Mouse (Mus musculus): Measurements from ENCODE around the gene Retreg3. TPM values are rescaled to one million over a fixed set of nuclear protein-coding genes. Genes with fewer than 3 reads are reported as not detected.
A peak's percentile ranks its signal among the peaks of the same experiment; 100 is the strongest.
"Not testable (repeated sequence)": the region's sequence is repeated elsewhere in the genome, so short reads cannot be mapped to it uniquely, and the experiment has no call there.

Retreg3 gene
- total RNA-seq, 2 experiments from 2014 or later, result 35.7 to 93.1 TPM

DNA sequence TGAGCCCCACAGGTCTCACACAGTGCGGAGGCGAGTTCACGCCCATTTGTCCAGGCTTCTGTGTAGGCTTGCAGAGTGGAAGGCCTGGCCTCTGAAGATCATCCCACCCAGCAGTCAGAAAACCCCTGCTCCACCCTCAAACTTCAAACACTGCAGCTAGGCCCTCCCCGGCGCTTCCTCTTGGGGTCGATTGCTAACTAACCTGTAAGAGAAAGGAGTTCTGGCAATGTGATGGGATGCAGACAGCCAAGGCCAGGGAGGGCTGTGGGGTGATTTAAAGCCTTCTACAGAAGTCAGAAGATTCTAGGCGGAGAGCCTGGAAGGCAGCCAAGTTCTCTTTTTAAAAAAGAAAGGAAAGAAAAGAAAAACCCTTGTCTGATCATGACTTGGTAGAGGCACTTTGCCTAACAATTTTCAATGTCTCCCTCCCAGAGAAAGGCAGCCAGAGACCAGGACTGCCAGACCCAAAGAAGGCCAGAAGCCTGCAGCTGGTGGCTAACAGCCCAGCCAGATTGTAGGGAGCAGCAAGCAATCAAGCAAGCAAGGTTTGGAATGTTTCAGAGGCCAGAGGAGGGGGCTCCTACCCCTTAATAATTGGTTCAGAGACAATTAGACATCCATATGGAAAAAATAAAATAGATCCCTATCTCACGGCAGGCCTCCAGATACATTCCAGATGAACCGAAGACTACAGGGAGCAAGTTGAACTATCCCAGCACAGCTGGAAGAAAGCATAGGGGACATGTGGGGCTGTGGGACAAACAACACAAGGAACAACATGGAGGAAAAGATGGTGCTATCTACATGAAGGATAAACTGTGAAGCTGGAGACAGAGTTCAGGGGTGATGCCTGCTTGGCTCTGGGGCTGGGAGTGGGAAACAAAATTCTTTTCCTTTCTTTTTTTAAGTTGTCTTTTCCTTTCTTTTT is 29.7 kb upstream of the Retreg3 start:
- no peak for ATAC-seq (replicated peaks; ENCODE audit: low FRiP score, poor library complexity, severe bottlenecking)

DNA sequence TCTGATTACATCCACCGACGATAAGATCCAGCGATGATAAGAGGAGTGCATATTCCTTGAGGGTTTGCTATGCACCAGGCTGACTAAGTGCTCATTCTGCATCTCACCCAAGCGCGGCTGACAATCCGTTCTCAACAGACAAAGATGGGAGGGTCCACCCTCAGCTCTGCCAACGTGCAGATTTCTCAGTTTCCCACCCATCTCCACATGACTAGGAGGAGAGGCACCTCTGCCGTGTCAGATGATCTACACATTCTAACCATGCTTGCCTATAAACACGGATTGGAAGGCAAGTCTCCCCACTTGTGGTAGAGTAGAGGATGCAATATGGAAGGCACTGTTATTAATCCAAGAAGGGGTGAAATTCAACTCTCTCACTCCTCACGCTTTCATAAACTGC is 29.1 kb upstream of the Retreg3 start:
- no peak for ATAC-seq (replicated peaks; ENCODE audit: low FRiP score, poor library complexity, severe bottlenecking)

DNA sequence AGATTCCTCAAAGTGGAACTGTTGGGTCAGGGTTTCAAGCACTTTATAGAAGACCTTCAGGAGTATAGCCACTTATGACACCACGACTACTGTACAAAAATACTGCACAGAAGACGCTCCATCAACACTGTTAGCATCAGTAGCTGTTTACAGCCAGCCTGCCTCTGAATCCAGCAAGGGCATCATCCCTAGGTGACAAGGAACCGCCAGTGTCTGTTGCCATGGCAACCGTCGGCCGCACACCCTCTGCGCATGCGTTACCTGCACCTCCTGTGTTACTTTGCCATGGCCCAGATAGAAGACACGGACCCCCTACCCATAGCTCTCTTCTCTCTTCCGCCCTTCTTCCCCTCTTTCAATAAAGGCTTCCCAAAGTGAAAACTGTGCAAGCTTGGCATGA is 26.7 kb upstream of the Retreg3 start:
- no peak for ATAC-seq (replicated peaks; ENCODE audit: low FRiP score, poor library complexity, severe bottlenecking)

DNA sequence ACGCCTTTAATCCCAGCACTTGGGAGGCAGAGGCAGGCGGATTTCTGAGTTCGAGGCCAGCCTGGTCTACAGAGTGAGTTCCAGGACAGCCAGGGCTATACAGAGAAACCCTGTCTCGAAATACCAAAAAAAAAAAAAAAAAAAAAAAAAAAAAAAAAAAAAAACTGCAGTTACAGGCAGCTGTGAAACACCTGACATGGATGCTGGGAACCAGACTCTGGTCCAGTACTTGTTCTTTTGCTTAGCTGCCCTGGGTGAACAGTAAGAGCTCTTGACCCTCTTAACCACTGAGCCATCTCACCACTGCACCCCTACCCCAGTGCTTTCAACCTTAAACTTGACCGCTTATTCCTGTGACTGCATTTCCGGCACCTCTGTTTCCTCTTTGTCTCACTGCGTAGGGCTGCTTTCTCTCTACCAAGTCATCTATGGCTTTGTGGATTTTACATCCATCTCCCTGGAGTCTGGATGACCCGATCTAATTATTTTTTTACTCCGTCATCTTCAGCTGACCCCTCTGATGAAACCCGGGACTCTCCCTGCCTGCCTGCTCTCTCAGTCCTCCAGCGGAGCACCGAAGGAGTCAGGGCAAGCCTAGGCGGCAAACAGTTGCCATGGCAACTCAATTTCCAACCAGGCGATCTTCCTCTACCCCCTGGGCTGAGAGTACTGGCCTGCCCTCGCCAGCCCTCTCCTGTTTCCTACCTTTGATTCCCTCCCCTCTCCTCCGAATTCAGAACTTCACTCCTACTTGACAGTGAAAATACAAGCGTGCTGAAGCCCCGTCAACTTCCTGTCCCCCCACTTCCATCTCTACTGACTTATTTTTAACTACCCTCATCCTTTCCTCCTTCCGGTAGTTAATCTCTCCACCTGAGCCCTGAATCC is 23.9 kb upstream of the Retreg3 start:
- no peak for ATAC-seq (replicated peaks; ENCODE audit: low FRiP score, poor library complexity, severe bottlenecking)

DNA sequence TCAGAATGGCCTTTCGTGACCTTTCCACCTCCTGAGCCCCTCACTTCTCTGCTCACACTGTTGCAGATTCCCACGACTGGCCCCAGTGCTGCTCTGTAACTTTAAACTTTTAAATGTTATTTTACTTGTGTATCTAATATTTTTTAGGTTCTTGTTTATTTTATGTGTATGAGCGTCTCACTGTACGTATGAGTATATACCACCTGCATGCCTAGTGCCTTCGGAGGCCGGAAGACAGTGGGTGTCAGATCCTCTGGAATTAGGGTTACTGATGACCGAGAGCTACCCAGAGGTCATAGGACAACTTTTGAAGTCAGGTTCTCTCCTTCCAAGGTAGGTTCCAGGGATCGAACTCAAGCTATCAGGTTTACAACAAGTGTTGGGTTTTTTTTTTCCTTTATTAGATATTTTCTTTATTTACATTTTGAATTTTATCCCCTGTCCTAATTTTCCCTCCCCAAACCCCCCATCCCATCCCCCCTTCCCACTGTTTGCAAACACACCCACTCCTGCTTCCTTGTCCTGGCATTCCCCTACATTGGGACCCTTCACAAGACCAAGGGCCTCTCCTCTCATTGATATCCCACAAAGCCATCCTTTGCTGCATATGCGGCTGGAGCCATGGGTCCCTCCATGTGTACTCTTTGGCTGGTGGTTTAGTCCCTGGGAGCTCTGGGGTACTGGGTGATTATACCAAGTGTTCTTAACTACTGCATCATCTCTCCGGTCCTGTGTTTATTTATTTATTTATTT is 22.7 kb upstream of the Retreg3 start:
- ATAC-seq (replicated peaks; ENCODE audit: low FRiP score, poor library complexity, severe bottlenecking), result no peak

DNA sequence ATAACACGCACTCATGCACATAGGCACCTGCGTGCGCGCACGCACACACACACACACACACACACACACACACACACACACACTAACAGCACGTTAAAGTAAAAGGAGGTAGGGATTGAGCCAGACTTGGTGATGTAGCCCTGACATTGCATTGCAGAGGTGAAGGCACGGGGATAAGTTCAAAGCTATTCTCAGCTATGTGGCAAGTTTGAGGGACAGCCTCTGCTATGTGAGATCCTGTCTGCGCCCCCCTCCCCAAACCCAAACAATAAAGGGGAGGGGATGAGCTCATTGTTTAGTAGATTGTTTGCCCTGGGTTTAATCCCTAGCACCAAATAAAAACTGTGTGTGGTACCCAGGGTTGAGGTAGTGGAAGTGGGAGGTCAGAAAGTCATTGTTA is 21.4 kb upstream of the Retreg3 start:
- ATAC-seq (replicated peaks; ENCODE audit: low FRiP score, poor library complexity, severe bottlenecking), result no peak

DNA sequence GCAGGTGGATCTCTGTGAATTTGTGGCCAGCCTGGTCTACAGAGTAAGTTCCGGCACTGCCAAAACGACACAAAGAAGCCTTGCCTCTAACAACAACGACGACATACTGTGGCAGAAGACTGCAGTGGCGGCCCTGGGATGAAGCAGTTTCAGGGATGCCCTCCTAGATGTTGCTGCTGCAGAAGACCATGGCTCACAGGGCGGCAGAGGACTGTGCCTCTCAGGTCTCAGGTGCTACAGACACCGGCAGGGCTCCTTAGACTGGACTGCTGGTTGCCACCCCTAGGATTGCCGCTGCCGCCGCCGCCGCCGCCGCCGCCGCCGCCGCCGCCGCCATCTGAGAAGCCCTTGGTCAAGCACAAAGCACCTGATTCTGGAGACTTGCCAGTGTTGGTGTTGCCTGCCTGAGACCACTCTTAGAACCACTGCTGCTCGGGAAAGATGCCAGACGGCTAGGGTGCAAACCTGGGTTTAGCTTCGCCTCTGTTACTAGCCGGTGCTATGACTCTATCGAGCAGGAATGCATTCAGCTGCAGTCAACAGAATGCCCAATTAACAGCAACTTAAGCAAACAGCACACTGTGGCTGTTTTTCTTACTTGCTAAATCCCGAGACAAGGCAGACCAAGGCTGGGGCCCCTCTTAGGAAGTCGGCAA is 20.6 kb upstream of the Retreg3 start:
- ATAC-seq (replicated peaks; ENCODE audit: low FRiP score, poor library complexity, severe bottlenecking), result no peak

DNA sequence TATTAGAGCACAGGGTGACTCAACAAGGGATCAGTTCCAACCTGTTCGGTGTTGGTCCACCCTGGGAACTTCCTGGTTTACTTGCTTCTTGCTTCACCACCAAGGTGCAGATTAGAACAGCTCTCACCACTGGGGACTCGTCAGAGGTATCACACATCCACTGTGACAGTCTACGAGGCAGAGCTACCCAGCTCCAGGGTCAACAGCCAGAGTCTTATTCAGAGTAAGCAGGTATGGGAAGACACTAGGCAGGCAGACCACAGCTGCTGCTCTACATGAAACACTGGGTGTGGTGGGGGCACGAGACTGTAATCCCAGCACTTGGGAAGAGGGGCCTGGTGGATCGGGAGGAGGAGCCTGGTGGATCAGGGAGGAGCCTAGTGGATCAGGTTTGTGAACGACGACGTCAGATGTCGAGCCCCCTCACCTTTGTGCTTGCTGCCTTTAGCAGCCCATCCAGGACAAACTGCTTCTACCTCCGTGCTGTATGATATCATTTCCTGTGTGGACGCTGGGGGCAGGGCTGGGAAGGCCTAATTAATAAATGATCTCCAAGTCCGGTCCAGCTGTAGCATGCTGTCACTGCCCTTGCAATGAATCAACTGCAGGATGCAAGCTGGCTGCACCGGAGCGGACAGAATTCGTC is 19.0 kb upstream of the Retreg3 start:
- ATAC-seq (replicated peaks; ENCODE audit: low FRiP score, poor library complexity, severe bottlenecking), result no peak

DNA sequence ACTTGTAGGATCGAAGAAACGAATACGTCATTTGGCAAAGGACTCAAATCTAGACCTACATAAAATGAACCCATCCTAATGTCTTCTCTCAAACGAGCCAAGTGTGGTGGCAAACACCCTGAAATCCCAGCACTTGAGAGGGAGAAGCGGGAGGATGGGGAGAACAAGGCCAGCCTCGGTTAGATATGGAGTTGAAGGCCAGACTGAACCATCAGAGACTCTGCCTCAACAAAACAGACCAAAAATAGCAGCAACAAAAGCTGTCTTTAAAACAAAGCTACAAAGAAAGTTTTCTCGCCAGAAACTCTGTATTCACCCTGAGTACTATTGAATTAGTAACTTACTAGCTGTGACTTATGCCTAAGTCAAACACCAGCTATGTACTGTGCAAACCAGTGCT is 17.3 kb upstream of the Retreg3 start:
- ATAC-seq (replicated peaks; ENCODE audit: low FRiP score, poor library complexity, severe bottlenecking), result no peak

DNA sequence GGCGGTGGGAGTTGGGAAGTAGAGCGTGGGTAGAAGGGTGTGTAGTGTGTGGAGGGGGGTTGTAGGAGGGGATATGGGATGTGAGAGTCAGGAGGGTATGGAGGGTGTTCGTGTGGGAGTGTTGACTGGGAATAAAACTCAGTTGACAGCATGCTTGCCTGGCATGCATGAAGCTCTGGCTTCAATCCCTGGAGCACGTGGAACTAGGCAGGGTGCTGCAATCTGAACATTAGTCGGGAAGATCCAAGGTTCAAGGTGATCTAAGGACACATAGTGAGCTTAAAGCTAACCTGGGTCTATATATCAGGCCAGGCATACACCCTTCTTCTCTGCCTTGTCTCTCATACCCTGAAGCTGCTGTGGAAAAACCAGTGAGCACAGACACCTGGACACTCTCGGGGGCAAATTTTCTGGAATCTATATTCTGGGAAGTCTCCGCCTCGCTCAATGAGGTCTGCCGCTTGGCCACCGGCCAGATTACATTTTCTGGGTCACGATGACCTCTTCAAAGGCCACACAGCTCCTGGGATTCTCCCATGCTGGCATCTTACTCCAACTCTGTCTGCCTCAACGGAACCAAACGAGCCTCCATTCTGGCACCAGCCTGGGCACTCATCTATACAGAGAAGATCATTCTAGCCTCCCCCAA is 14.6 kb upstream of the Retreg3 start:
- no peak for ATAC-seq (replicated peaks; ENCODE audit: low FRiP score, poor library complexity, severe bottlenecking)

DNA sequence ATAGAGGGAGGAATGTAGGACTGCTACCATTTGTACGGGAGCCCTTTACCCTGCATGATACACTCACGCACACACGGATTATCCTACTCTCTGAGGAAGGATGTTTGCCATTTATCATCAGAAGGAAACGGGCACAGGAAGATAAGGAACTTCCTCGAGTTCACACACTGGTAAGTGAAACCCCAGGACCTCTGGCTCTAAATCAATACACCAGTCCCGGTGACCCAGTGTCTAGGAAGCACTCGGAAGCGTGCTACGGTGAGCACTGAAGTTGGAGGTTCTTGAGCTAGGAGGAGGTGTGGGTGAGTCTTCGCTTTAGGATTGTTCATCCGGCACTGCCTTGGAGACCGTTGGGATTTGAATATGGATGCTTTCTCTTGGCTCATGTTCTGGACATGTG is 13.3 kb upstream of the Retreg3 start:
- no peak for ATAC-seq (replicated peaks; ENCODE audit: low FRiP score, poor library complexity, severe bottlenecking)

DNA sequence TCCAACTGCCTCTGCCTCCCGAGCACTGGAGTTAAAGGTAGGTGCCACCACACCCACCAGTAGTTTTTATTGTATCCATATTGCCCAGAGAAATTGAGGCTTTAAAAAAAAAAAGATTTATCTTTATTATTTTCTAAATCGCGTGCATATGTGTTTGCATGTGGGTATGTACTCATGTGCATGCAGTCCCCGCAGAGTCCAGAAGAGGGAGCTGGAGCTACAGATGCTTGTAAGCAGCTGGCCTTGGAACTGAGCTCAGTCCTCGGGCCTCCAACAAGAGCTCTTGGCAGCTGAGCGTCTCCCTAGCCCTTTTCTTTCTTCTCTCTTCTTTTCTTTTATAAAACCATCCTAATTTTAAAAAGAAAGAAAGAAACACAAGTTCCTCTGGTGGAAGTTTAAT is 12.0 kb upstream of the Retreg3 start:
- ATAC-seq (replicated peaks; ENCODE audit: low FRiP score, poor library complexity, severe bottlenecking), result peak; percentile 68

DNA sequence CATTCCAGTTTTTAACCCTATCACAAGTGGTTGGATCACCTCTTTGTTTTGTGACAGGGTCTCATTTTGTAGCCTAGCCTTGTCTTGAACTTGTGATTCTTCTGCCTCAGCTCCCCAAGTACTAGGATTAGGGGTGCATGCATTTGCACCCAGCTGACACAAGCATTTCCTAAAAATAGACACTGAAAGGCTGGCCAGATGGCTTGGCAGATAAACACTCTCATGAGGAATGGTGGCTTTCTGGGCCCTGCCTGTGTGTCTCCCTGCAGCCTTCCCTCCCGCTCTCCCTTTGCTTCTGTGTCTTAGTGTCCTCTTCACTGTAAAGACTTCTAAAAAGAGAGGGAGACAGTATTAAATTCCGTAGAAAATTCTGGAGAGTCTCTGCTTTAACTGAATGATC is 11.5 kb upstream of the Retreg3 start:
- no peak for ATAC-seq (replicated peaks; ENCODE audit: low FRiP score, poor library complexity, severe bottlenecking)

DNA sequence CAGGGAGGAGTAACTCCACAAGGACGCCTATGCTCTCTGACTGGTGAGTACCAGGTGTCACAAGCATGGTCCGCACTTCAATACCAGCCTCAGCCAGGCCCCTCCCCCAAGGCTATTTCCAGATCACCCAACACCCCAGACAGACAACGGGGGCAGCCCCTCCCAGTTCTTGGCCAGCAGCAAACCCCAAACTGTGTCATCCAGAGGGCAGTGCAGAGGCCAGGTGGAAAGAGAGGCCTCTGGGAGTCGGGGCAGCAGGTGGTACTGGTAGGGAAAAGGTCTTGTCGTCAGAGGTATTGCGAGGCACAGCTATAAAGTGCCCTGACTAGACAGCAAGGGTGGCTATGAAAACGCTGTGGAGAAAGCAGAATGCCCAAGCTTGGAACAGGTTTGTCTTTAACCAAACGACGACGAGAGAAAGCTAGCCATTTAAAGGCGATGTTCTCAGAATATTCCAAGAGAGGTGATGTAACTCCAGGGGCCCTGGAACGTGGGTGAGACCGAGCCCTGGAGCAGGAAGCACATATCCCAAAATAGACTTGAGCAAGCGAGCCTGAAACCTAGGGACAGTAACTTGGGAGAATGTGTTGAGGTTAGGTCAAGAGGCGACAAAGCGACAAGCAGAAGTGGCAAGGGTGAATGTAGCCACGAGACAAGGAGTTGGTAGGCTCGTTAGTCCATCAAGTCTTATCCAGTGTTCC is 10.5 kb upstream of the Retreg3 start:
- ATAC-seq (replicated peaks; ENCODE audit: low FRiP score, poor library complexity, severe bottlenecking), result no peak

DNA sequence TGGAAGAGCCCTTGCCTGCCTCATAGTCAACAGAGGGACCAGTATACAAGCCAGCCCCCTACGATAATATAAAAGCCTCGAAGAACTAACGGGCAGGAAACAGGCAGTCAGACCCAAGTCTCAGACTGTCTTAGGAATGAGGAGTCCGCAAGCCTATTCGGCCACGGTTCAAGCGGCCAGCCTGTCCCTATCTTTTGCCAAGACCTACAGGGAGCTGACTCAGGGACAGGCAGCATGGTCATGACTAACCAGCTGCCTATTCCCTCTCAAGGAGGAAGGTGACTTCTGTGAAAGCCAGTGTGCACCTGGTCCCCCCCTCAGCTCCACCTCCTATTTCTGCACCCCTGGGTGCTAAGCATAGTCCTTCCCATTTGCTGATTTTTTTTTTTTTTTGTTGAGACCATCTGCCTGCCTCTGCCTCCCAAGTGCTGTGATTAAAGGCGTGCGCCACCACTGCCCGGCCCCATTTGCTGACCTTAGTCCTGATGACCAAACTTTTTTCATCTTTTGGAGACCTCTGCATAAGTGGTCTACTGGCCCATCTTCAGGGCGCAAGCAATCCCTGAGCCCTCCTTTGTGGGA is 9.4 kb upstream of the Retreg3 start:
- no peak for ATAC-seq (replicated peaks; ENCODE audit: low FRiP score, poor library complexity, severe bottlenecking)

DNA sequence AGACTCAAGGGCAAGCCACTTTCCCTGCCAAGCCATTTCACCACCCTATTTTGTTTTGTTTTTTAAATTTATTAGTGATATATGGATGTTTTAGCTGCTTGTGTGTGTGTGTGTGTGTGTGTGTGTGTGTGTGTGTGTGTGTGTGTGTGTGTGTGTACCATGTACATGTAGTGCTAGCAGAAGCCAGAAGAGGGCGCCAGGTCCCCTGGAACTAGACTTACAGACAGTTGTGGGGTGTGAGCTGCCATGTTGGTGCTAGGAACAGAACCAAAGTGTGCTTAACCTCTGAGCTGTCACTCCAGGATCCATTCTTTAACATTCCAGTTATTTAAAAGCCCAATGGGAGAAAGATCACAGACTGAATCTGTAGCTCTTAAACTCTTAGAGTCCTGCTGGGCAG is 7.4 kb upstream of the Retreg3 start:
- ATAC-seq (replicated peaks; ENCODE audit: low FRiP score, poor library complexity, severe bottlenecking), result no peak

DNA sequence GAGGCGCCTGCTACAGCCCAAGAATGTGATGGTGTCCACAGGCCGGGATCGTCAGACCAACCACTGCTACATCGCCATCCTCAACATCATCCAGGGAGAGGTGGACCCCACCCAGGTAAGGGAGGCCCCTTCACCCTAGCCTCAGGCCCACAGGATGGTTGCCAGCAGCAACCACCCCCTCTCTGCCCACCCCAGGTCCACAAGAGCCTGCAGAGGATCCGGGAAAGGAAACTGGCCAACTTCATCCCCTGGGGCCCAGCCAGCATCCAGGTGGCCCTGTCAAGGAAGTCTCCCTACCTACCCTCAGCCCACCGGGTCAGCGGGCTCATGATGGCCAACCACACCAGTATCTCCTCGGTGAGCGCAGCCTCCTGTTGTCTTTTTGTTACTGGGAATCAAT is 5.3 kb upstream of the Retreg3 start:
- ATAC-seq (replicated peaks; ENCODE audit: low FRiP score, poor library complexity, severe bottlenecking), result not testable (repeated sequence)

DNA sequence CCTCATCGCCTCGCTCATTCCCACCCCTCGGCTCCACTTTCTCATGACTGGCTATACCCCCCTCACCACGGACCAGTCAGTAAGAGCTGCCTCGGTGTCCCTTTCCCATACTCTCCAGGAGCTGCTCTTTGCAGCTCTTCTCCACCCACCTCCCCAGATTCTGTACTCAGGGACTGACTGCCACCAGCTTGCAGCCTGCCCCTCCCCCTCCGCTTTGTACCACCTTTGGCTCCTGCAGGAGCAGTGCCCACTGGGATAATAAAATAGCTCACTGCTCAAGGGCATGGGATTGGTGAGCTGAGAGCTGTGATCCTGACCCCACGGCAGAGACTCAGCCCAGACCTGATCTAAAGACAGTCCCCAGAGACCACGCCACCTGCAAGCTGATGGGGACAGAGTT is 4.8 kb upstream of the Retreg3 start:
- ATAC-seq (replicated peaks; ENCODE audit: low FRiP score, poor library complexity, severe bottlenecking), result not testable (repeated sequence)

Data from erythroblast, adult 5-6 weeks (primary cell).